Comparison of ENCODE assay signal across 12 mouse cellular contexts in genomic region chr14:25011926-25012325, GRCm38 (mm10).
"Had no signal": no experiment of that assay in that cellular context is flagged by ENCODE, and none has a peak within 500 bp of the region (broad histone marks: within the 10 kb centered on the region; RNA-seq: fewer than 3 reads in every experiment).

No protein-coding gene starts in this region.

- DNase-seq: kidney, adult 8-10 months; kidney, postnatal 25 days; liver; liver, embryonic 13.5 days; liver, postnatal 0 days; midbrain, embryonic 14.5 days; thymus, postnatal 4 days had no signal

- H3K36me3 ChIP-seq: liver, embryonic 13.5 days; neural tube, embryonic 15.5 days had no signal

- H3K9me3 ChIP-seq: liver, embryonic 13.5 days; neural tube, embryonic 15.5 days had no signal

- H3K27me3 ChIP-seq: liver, embryonic 13.5 days; neural tube, embryonic 15.5 days had no signal

- H3K4me3 ChIP-seq: liver, embryonic 13.5 days; myocyte; neural tube, embryonic 15.5 days had no signal

- H3K27ac ChIP-seq: liver, embryonic 13.5 days; neural tube, embryonic 15.5 days had no signal

- ATAC-seq: hindbrain, embryonic 16.5 days; inflammation-experienced regulatory T-cells, adult 6 months; intestine, postnatal 0 days; liver, postnatal 0 days had no signal

- H3K4me1 ChIP-seq: liver, embryonic 13.5 days had no signal

- H3K9ac ChIP-seq: liver, embryonic 13.5 days; liver, postnatal 0 days; neural tube, embryonic 15.5 days had no signal

- H3K4me2 ChIP-seq: liver, embryonic 13.5 days; neural tube, embryonic 15.5 days had no signal
